Mouse (Mus musculus) lung, adult 18-20 months (tissue): ENCODE data around the gene Pla2g1b.
"Not testable (repeated sequence)": the region's sequence is repeated elsewhere in the genome, so short reads cannot be mapped to it uniquely, and the experiment has no call there.

ENCODE experiments used
- DNase-seq, 2 experiments: peaks; one replicate each; pipeline ENCODE4 v3.0.0; 2022; ENCODE audit warnings: mixed read lengths in 2 of 2

The Pla2g1b gene

GRCm38 (mm10) chr5:115507267-115507980, 41.4 kb downstream of the Pla2g1b start:
- DNase-seq, result no peak

- peak; percentile 67 to 76 for DNase-seq
Measured at GRCm38 (mm10) chr5:115507981-115508858, 42.2 kb downstream of the Pla2g1b start.

- no peak for DNase-seq
Measured at GRCm38 (mm10) chr5:115508859-115509147, 42.7 kb downstream of the Pla2g1b start.

GRCm38 (mm10) chr5:115509321-115509761, 43.3 kb downstream of the Pla2g1b start:
- DNase-seq, result no peak

- no peak for DNase-seq
Measured at GRCm38 (mm10) chr5:115509790-115510689, 44.0 kb downstream of the Pla2g1b start.

GRCm38 (mm10) chr5:115512375-115512774, 46.3 kb downstream of the Pla2g1b start:
- DNase-seq, result no peak

- no peak for DNase-seq
Measured at GRCm38 (mm10) chr5:115513246-115513645, 47.2 kb downstream of the Pla2g1b start.

GRCm38 (mm10) chr5:115513721-115514120, 47.7 kb downstream of the Pla2g1b start:
- no peak for DNase-seq

GRCm38 (mm10) chr5:115514346-115514745, 48.3 kb downstream of the Pla2g1b start:
- DNase-seq, result no peak

GRCm38 (mm10) chr5:115514896-115515587, 49.0 kb downstream of the Pla2g1b start:
- DNase-seq, result peak; percentile 86 to 91

- peak; percentile 77 to 78 for DNase-seq
Measured at GRCm38 (mm10) chr5:115516081-115516907, 50.2 kb downstream of the Pla2g1b start.

- DNase-seq, result no peak
Measured at GRCm38 (mm10) chr5:115516908-115517307, 50.8 kb downstream of the Pla2g1b start.

GRCm38 (mm10) chr5:115517501-115517900, 51.4 kb downstream of the Pla2g1b start:
- no peak for DNase-seq

- not testable (repeated sequence) for DNase-seq
Measured at GRCm38 (mm10) chr5:115518214-115518613, 52.2 kb downstream of the Pla2g1b start.

- DNase-seq, result peak; percentile 59 to 75
Measured at GRCm38 (mm10) chr5:115520325-115520869, 54.3 kb downstream of the Pla2g1b start.

- DNase-seq, result peak; percentile 82 to 83
Measured at GRCm38 (mm10) chr5:115521553-115522461, 55.7 kb downstream of the Pla2g1b start.

- no peak for DNase-seq
Measured at GRCm38 (mm10) chr5:115522531-115522930, 56.5 kb downstream of the Pla2g1b start.

- no peak for DNase-seq
Measured at GRCm38 (mm10) chr5:115522981-115523499, 57.0 kb downstream of the Pla2g1b start.

GRCm38 (mm10) chr5:115523971-115524370, 57.9 kb downstream of the Pla2g1b start:
- peak; percentile 69 to 85 for DNase-seq
